Mouse (Mus musculus) E14TG2a.4 (cell line): ENCODE data around the gene Mybbp1a.

Experiments
- CTCF ChIP-seq: conservative IDR thresholded peaks from 2 replicates; pipeline ENCODE4 v1.5.1; 2014; ENCODE audit warnings: low read length
- NANOG ChIP-seq: IDR thresholded peaks from 2 replicates; pipeline ENCODE4 v1.6.1; 2014; ENCODE audit warnings: borderline replicate concordance, low read length, mixed read lengths
- POU5F1 ChIP-seq: IDR thresholded peaks from 2 replicates; pipeline ENCODE4 v1.6.1; 2014; ENCODE audit warnings: low read length, borderline replicate concordance

GRCm38 (mm10) chr11:72396621-72397020 is 44.5 kb upstream of the Mybbp1a start:
- no peak for TF ChIP-seq CTCF
- no peak for TF ChIP-seq NANOG
- no peak for TF ChIP-seq POU5F1
